Mouse (Mus musculus) olfactory bulb, adult 2 months (tissue): ENCODE data around the gene Zfp976.
"Not testable (repeated sequence)": the region's sequence is repeated elsewhere in the genome, so short reads cannot be mapped to it uniquely, and the experiment has no call there.

Experiments
- CTCF ChIP-seq: fragments of 200-500 bp; IDR thresholded peaks from 2 replicates; pipeline ENCODE4 v1.5.1; 2012; ENCODE audit warnings: low read depth, mild to moderate bottlenecking, low read length, moderate library complexity; ENCODE audit not compliant: insufficient read depth
- POLR2A ChIP-seq: fragments of 200-500 bp; IDR thresholded peaks from 2 replicates; pipeline ENCODE4 v1.6.1; 2012; ENCODE audit warnings: mild to moderate bottlenecking, low read depth, low read length, moderate library complexity; ENCODE audit not compliant: insufficient read depth

DNA sequence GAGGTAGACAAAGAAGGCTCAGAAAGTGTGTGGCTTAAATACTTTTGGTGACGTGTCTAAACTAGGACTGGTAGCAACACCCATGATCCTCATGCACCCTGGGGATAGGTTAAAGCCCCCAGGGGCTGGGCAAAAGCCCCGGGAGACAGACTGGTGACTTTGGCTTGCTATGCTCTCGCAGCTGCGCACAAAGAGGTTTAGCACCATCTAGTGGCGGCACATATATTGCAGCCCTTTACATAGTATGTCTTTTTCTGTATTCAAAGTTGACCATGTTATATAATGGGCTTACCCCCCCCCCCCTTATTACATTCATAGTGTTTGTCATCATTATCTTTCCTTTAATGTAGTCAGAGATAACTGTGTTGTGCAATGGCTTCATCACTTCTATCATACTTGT is 17.8 kb upstream of the Zfp976 start:
- not testable (repeated sequence) for TF ChIP-seq POLR2A, CTCF
